Mouse (Mus musculus) macrophage (primary cell): ENCODE data around the gene Prtg. TPM values are rescaled to one million over a fixed set of nuclear protein-coding genes. Genes with fewer than 3 reads are reported as not detected.

ENCODE experiments used
- H3K27ac ChIP-seq: fragments of 350-480 bp; formaldehyde crosslinking; 2 replicates; pipeline ENCODE4 v1.9.0; 2021
- H3K36me3 ChIP-seq: fragments of 350-480 bp; formaldehyde crosslinking; 2 replicates; pipeline ENCODE4 v1.9.0; 2021; ENCODE audit errors: inconsistent target
- H3K4me3 ChIP-seq: fragments of 350-480 bp; formaldehyde crosslinking; 2 replicates; pipeline ENCODE4 v1.9.0; 2021; ENCODE audit errors: inconsistent target
- H3K79me2 ChIP-seq: fragments of 350-480 bp; formaldehyde crosslinking; 2 replicates; pipeline ENCODE4 v1.9.0; 2021; ENCODE audit errors: inconsistent target
- WGBS: methylation state at CpG from one replicate; pipeline ENCODE4 v1.1.7; 2026; ENCODE audit warnings: inconsistent platforms; ENCODE audit not compliant: missing documents; 5-methylcytosine and 5-hydroxymethylcytosine counted together
- polyA plus RNA-seq: library from polyadenylated mRNA; stranded (reverse); fragments of 250-400 nt; gene quantifications from 3 replicates; pipeline ENCODE4 v1.2.4, GENCODE M21; 2018; ENCODE audit warnings: inconsistent platforms
- total RNA-seq, 78 experiments: library from RNA; depleted of rRNA; stranded (reverse); fragments of 250-400 nt; gene quantifications; 1 replicate in 9 of 78; 2 replicates in 24 of 78; 3 replicates in 43 of 78; 4 replicates in 2 of 78; pipeline ENCODE4 v1.2.4; 2018; ENCODE audit warnings: inconsistent platforms in 56 of 78

Prtg gene
- under 1 TPM in 1 of 26 experiments, not detected in 25; 0.06 TPM for total RNA-seq (2018; cell fraction: chromatin; rRNA removed)
- not detected for total RNA-seq (2018; cell fraction: cytosol; rRNA removed)
- total RNA-seq (2018; cell fraction: nucleus; rRNA removed) = not detected
- polyA plus RNA-seq = not detected in 3 replicates

DNA sequence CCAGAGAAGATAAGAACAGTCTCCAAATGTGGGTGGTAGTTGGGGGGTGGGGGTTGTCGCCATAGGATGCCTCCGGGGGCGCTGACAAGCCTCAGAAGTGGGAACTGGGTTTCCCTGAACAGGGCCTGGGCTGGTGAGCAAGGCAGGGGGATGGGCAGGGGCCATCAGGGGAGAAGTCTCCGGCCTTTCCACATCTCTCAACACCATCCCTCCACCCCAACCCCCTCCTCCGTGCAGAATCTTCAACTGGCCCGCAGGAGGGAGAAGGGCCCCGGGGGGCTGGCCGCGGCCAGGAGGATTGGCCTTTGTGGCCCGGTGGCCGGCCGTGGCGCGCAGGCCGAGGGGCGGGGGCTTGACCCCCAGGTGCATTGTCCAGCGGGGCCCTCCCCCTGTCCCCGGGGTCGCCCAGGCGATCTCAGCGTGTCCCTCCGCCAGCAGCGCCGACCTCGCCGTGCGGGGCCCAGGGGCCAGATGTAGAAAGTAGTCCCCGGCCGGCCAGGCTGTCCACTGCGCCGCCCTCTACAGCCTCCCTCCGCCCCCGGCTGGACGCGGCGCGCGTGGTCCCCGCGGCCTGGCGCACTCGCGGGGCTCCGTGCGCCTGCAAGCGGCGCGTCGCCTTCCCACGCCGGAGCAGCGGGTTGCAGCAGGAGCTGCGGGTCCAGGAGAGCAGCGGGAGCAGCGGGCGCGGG is at the start of gene Prtg:
Prtg (plus strand) TSS at position 144 of the 689 bp plus-strand sequence.
- 2% methylated on average over 54 of the region's 57 CpGs for WGBS

DNA sequence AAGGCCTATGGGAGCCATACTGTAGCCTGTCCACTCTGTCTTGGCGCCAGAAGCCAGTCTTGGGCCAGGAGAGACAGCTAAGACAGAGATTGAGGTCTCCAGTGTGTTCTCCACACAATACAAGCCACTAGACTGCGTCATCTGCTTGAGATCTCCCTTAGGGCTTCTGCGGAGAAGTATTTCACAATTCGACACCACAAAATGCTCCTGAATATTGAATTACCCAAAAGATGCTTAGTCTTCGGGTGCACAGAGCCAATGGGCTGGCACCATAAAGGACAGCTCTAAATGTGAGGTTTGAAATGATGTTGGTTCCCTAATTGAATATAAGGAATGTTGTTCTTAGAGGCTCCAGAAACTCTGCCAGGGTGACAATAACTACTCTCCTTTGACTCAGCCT is 49.5 kb upstream of the Prtg start:
- H3K27ac ChIP-seq = no peak overlapping the region
- no peaks in the 10 kb centered on the region for H3K79me2 ChIP-seq
- 74% methylated on average over 5 of the region's 5 CpGs for WGBS
- H3K36me3 ChIP-seq = no peaks in the 10 kb centered on the region
- H3K4me3 ChIP-seq = no peak overlapping the region

More for the DNA sequence above, at the start of gene Prtg:
- Histone ChIP-seq H3K36me3 (no peaks in the 10 kb centered on the region), H3K27ac (no peak within 1 kb of the TSS), H3K4me3 (no peak within 1 kb of the TSS), H3K79me2 (no peaks in the 10 kb centered on the region)

DNA sequence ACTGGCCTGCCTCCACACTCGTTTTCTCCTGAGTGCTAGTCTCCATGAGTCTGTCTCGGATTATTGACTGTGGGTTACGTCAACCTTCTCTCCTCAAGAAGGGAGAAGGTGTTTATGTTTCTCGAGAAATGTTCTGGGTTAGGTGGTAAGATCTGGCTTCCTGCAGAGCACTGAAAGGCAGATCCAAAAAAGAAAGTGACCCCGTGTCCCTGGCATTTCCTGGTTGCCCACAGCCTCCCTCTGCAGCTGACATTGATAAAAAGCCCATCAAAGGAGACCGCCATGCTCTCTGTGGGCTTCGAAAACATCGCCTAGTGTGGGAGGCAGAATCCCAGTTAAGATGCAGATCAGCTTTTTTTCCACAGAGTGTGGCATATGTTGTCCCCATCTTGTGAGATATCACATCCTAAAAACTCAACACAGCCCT is 48.0 kb upstream of the Prtg start:
- WGBS = 59% methylated on average over 8 of the region's 8 CpGs
- no peaks in the 10 kb centered on the region for H3K79me2 ChIP-seq
- H3K4me3 ChIP-seq = no peak overlapping the region

DNA sequence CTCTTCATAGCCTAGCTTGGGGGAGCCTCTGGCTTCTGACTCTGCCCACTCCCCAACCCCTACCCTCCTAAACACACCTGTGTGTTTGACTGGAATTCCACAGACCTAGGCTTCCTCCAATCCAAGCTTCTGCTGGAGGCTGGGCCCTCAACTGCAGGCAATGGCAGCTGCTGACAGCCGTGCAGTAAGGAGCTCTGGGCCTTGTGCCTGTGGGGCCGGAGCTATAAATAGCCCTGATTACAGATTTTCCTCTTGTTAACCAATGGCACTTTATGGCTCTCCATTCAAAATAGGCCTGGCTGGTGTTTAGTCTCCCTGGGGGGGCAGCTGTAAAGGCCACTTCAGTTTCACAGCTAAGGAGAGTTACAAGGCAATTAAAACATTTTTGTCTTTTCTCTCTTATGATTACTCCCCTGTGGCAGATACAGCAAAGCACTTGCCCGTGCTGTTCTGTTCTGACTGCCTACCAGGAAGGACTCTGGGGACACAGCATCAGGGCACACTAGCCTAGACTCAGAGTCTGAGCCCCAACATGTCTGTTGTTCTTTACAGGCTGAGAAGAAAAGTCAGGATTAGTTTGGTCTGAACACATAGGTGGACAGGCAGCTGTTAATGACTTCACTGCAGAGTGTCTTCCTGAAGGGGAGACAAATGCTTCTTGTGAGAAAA is 43.5 kb upstream of the Prtg start:
- 53% methylated on average over 3 of the region's 3 CpGs for WGBS
- Histone ChIP-seq H3K36me3 (no peaks in the 10 kb centered on the region), H3K27ac (no peak overlapping the region), H3K4me3 (no peak overlapping the region), H3K79me2 (no peaks in the 10 kb centered on the region)

More for the DNA sequence above, 48.0 kb upstream of the Prtg start:
- Histone ChIP-seq H3K27ac (no peak overlapping the region), H3K36me3 (no peaks in the 10 kb centered on the region)

DNA sequence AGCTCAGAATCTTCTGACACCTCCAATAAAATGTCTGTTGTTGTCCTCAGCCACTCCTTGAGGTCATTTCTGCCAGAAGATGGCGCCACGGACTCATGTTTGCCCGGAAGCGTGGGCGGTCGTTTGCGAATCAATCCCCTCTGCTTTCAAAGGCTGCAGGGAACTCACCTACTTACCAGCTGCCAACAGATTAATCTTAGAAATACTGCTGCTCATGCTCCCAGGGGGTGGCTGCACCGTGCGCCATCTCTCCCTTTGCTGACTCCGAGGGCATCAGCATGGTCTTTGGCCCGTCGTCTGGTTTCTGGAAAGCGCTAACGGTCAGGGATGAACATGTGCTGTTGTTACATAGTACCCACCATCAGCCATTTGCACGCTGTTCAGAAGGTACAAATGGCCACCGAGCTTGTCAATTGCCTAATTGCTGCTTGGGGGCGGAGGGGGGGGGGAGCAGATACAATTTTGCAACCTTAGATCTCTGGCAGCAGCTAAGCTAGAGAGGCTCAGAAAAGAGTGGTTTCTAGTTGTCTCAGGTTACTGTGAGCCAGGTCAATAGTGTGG is 39.8 kb upstream of the Prtg start:
- Histone ChIP-seq H3K27ac (no peak overlapping the region), H3K36me3 (no peaks in the 10 kb centered on the region), H3K4me3 (no peak overlapping the region), H3K79me2 (no peaks in the 10 kb centered on the region)
- 3% methylated on average over 17 of the region's 17 CpGs for WGBS

DNA sequence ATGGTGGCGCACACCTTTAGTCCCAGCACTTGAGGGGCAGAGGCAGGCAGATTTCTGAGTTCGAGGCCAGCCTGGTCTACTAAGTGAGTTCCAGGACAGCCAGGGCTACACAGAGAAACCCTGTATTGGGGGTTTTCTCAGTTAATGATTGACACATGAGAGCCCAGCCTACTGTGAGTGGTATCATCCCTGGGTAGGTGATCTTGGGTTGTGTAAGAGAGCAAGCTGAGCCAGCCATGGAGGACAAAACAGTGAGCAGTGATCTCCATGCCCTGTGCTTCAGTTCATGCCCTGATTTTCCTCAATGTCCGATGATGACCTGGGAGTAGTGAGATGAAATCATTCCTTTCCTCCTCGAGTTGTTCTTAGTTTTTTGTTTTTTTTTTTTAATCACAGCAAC is 31.7 kb upstream of the Prtg start:
- no peak overlapping the region for H3K27ac ChIP-seq
- H3K79me2 ChIP-seq = no peaks in the 10 kb centered on the region
- no peak overlapping the region for H3K4me3 ChIP-seq
- 87% methylated on average over 3 of the region's 4 CpGs for WGBS
- no peaks in the 10 kb centered on the region for H3K36me3 ChIP-seq

DNA sequence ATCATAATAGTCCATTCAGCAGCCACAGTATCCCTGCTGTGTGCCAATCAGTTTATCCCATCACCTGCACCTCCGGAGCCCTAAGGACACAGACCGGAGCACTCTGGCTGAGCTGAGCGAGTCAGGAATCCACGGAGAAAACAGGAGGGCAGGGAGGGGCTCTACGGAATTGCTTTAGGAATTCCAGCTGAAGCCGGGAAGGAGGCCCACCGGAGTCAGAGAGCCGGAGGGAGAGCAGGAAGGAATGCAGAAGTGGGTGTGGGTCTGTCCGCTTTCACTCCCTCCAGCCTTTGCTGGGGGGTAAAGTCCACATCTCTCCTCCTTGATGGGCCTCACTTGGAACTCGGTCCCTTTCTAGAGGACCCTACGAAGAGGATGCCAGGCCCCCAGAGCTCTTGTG is 27.7 kb upstream of the Prtg start:
- Histone ChIP-seq H3K36me3 (no peaks in the 10 kb centered on the region), H3K4me3 (no peak overlapping the region), H3K79me2 (no peaks in the 10 kb centered on the region), H3K27ac (no peak overlapping the region)
- 81% methylated on average over 11 of the region's 11 CpGs for WGBS

DNA sequence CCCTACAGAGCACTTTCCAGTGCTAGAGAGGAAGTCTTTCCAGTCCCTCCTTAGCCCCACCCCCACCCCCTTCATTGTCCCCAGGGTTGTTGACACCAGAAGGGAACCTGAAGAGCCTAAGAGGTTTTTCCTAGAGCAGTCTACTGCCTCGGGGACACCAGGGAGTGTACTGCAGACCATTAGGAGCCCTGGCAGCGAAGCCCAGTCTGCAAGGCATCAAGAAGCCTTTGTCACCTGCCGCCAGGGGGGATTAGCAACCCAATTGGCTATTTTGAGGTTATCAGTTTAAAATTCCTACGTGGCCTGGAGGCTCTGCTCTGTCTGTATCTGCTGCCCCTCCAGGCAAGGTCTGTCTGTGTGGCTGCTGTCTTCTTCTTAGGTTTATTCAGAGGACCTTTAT is 26.9 kb upstream of the Prtg start:
- WGBS = 64% methylated on average over 4 of the region's 4 CpGs

DNA sequence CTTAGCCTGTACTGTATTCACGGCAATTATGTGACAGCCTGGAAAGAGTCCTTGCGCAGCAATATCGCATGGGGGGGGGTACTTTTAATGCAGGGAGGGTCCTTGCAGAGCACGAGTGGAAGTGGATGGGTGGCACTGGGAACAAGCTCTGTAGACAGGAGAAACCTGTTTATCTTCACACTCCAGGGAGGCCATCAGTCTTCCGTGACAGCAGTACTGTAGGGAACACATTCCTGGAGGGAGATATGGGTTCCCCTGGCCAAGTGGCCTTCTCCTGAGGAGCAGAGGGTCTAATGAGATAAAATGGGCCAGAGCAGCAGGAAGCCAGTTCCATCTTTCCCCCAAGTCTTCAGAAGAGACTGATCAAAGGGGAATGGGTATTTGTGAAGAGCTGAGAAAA is 26.0 kb upstream of the Prtg start:
- Histone ChIP-seq H3K79me2 (no peaks in the 10 kb centered on the region), H3K36me3 (no peaks in the 10 kb centered on the region), H3K4me3 (no peak overlapping the region), H3K27ac (no peak overlapping the region)
- 68% methylated on average over 5 of the region's 5 CpGs for WGBS

More for the DNA sequence above, 26.9 kb upstream of the Prtg start:
- Histone ChIP-seq H3K27ac (no peak overlapping the region), H3K36me3 (no peaks in the 10 kb centered on the region), H3K4me3 (no peak overlapping the region), H3K79me2 (no peaks in the 10 kb centered on the region)

DNA sequence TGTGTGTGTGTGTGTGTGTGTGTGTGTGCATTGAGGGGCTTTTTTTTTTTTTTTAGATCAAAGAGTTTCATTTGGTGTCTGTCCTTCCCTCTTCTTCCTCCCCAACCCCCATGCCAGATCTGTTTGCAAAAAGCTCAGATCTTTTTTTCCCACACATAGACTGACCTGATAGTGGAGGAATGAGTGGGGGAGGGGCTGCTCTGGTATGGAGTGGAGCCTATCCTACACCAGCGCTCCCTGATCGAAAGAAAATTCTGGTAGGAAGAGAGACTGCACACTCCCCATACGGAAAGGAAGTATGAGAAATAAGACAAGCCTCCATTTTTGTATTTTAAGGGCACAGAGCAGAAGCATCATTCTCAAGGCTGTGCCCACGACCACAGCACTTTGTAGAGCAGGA is 25.2 kb upstream of the Prtg start:
- Histone ChIP-seq H3K36me3 (no peaks in the 10 kb centered on the region), H3K4me3 (no peak overlapping the region), H3K79me2 (no peaks in the 10 kb centered on the region), H3K27ac (no peak overlapping the region)
- WGBS = 67% methylated on average over 4 of the region's 4 CpGs

DNA sequence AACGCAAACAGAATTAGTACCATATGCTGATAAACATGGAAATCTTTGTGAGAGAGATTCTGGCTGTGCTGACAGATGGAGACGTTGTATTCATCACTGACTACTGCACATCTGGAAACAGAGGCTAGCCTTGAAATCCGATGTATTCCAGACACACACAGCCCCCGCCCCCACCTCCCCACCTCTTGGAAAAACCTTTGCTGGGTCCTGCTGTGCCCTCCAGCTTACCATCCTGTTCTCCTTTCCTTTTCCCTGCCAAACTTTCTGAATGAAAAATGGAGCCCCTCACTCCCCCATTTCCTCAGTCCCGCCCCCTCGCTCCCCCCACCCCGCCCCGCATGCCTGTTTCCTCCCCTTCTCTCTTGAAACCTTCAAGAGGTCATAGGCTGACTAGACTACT is 24.6 kb upstream of the Prtg start:
- H3K4me3 ChIP-seq = no peak overlapping the region
- H3K27ac ChIP-seq = no peak overlapping the region
- H3K36me3 ChIP-seq = no peaks in the 10 kb centered on the region
- no peaks in the 10 kb centered on the region for H3K79me2 ChIP-seq
- 71% methylated on average over 8 of the region's 8 CpGs for WGBS

DNA sequence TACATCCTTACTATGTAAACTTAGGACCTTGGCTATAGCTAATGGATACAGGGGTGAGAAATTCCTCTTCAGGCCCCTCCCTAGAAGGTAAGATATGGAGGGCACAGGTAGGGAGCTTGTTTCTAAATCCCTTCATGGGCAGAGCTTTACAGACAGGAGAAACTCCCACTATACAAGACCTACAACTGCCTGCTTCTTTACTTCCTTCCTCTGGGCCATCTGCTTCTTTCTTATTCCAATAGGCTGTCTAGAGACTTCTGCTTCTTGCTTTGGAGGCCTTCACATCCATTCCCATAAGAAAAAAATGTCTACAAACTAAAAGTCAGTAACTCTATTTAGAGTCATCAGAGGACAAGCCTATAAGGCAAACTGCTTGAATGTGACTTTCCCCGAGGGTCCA is 18.9 kb upstream of the Prtg start:
- Histone ChIP-seq H3K27ac (no peak overlapping the region), H3K79me2 (no peaks in the 10 kb centered on the region), H3K36me3 (no peaks in the 10 kb centered on the region), H3K4me3 (no peak overlapping the region)
- WGBS = 80% methylated on average over 1 of the region's 1 CpGs

DNA sequence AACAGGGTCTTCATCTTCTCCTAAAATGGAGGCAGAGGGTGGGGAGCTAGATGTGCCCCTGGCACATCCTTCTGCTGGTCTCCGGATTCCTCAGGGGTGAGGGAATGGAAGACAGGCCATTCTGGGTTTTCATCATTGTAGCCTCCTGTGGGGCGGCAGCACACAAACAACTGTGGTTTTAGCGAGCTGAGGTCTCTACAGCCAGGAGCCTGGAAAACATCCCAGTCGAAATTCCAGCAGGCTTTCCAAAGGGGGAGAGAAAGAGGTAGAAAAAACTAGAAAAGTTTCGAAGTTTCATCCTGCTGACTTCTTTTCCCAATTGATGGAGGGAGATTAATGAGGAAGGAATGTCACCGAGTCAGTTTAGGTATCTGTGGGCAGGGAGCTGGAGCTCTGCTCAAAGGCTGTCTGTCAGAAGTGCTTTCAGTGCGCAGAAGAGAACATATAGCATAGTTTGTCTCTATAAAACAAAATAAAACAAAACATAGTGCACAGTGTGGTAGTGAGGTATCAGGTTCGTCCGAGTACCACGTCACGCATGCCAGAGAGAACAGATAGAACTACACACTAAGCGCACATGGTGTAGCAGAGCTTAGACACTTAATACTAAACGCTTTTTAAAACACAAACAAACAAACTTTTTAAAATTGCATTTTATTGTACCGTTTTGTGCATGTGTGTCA is 16.0 kb upstream of the Prtg start:
- H3K27ac ChIP-seq = no peak overlapping the region
- no peaks in the 10 kb centered on the region for H3K79me2 ChIP-seq
- WGBS = 87% methylated on average over 14 of the region's 14 CpGs
- H3K4me3 ChIP-seq = no peak overlapping the region
- no peaks in the 10 kb centered on the region for H3K36me3 ChIP-seq

DNA sequence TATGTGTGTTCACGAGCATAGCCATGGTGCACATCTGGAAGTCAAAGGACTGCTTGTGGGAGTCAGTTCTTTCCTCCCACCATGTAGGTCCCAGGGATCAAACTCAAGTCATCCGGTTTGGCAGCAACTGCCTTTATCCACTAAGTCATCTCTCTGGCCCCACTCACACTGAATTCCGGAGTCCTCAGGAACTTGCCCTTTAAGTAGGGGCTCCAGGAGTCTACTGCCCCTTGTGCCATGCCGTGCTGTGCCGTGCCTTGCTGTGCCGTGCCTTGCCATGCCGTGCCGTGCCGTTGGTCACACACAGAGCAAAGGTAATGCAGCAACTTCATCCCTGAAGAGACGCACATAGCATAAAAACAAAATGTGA is 15.5 kb upstream of the Prtg start:
- WGBS = 86% methylated on average over 10 of the region's 10 CpGs
- no peak overlapping the region for H3K27ac ChIP-seq

DNA sequence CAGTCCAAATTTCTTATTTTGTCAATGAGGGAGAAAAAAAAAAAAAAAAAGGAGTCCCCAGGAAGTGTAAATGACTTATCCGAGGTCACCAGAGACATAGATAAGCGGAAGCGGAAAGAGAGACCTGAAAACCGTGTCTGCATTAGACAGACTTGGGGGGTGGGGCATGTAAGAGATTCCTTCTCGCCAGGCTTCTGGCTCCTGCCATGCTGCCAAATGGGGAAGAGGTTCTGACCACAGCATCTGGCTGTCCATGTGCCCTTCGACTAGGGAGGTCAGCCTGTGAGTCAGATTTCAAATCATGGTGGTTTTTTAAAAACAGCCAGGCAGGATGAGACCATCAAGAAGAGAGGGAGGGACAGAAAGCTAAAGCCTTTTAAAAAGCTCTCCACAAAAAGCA is 15.0 kb upstream of the Prtg start:
- 16% methylated on average over 6 of the region's 6 CpGs for WGBS
- H3K27ac ChIP-seq = no peak overlapping the region
- H3K4me3 ChIP-seq = no peak overlapping the region

More for the DNA sequence above, 15.5 kb upstream of the Prtg start:
- Histone ChIP-seq H3K79me2 (no peaks in the 10 kb centered on the region), H3K36me3 (no peaks in the 10 kb centered on the region), H3K4me3 (no peak overlapping the region)

More for the DNA sequence above, 15.0 kb upstream of the Prtg start:
- Histone ChIP-seq H3K36me3 (no peaks in the 10 kb centered on the region), H3K79me2 (no peaks in the 10 kb centered on the region)
